Mouse (Mus musculus) spleen, adult 12 weeks (tissue): ENCODE data around the gene Hist1h2ad.
"Not testable (repeated sequence)": the region's sequence is repeated elsewhere in the genome, so short reads cannot be mapped to it uniquely, and the experiment has no call there.

Experiments used
- DNase-seq: peaks from one replicate; pipeline ENCODE4 v3.0.0; 2022; ENCODE audit warnings: low spot score

Gene Hist1h2ad

GRCm38 (mm10) chr13:23585442-23586098, 11.4 kb downstream of the Hist1h2ad start:
- peak; percentile 76 for DNase-seq

DNA sequence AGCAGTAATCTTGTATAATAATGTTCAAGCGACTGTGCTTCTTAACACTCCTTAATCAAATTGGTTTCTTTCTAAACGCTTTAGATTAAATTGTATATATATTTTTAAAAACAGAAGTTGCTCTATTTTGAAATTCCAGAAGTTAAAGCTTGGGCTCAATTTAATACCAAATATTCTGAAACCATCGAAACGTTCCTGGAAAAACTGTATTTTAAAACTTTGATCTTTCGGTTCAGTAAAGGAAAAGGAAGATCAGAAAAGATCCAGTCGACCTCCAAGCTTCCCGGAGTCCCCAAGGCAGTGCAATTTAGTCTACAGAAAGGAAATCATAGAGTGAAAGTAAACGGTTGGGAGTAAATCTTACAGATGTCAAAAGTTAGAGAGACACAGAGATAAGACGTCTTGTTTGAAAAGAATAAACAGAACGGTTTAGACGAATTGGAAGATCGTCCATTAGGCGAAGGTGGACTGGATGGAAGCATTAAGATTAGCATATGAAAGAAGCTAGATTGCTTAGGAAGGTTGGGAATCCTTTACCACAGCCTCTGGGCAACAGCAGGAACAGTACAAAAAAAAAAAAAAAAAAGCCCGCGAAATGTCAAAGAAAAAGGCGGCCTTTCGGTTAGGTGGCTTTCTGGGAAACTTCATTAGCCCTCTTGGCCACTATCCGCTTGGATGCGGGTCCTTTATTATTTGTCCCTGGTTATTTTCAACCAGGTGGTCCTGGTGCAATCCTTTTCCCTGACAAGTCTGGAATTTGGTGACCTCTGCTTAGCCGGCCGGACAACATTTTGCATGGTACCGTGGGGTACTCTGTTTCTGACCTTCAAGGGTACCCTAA, 12.1 kb downstream of the Hist1h2ad start:
- DNase-seq, result no peak

DNA sequence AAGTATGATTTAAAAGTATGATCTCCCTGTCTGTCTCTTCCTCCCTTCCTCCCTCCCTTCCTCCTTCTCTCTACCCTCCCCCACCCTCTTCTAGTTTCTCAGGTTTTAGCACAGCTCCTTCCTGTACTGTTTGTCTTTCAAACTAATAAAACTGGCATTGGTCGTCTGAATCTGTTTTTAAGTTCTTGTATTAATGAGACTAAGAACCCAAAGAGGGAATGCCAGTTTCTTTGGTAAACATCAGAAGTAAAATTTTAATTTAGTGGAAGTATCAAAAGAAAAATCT, 12.7 kb downstream of the Hist1h2ad start:
- DNase-seq, result no peak

DNA sequence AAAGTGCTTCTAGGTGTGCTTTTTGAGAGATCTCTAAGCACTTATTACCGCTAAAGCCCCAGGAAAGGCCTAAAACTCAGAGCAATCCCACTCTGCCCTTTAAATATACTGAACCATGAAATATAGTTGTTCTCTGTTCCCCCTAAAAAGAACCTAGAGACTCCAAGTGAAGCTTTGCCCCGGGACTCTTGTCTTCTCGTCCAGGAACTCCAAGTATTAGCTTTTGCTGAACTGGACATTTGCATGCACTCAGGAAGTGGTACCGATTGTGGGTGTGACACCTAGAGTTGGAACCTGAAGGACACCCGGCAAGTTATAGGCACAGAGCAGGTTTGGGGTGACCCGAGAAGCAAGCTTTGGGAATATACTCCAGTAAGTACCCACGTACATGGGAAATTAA, 17.0 kb downstream of the Hist1h2ad start:
- DNase-seq, result no peak

DNA sequence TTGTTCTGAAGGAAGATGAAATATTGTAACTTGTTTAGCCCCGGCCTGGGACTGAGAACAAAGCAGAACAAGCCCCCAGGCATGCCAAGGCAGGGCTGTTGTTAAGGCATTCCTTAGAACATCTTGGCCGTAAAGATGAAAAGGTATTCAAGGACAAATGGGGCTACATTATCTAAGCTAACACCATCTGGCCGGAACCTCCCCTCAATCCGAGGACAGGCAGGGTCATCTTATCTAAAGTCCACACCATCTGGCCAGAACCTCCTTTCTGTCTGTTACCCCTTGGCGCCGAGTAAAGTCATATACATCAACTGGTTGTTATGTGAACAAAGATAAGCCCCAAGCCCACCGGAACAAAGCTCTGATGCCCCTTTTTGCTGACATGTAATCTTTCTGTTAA, 17.7 kb downstream of the Hist1h2ad start:
- DNase-seq, result not testable (repeated sequence)

GRCm38 (mm10) chr13:23592614-23593013, 18.4 kb downstream of the Hist1h2ad start:
- DNase-seq, result no peak

- no peak for DNase-seq
Measured at GRCm38 (mm10) chr13:23593051-23593770, 19.0 kb downstream of the Hist1h2ad start.

GRCm38 (mm10) chr13:23595185-23595584, 21.0 kb downstream of the Hist1h2ad start:
- DNase-seq, result no peak

DNA sequence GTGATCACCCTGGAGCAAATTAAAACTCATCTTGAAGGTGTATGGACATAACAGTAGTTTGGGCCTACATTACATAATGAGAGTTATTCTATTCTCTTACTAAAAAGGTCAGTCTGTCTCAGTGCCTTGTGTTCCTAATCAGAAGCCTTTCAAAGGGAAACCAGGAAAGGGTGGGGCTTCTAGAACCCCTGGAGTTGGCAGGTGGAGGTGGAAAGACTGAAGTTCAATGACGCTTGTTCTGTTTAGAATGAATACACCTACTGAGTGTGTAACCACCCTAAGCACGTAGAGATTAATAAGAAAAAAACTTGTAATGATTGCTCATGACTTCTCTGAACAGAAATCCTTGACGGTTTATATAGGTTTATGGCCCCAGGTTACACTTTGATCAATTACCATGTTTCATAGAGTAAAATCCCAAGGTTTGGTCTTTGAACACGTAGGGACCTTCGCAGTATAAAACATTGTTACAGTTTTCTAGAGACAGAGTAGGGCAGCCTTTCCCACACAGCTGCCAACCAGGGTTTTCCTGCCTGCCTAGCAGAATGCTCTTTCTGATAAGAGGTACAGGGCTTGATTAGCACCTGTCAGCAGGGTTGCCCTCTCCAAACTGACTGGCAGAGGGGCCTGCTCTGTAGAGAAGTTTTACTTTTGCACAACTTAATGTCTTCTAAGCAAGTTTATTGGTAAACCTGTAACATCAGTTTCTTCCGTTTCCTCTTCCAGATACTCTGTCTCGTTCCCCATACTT, 21.6 kb downstream of the Hist1h2ad start:
- DNase-seq, result no peak

- DNase-seq, result peak; percentile 77
Measured at GRCm38 (mm10) chr13:23597957-23598356, 23.8 kb downstream of the Hist1h2ad start.

GRCm38 (mm10) chr13:23603182-23603699, 29.1 kb downstream of the Hist1h2ad start:
- no peak for DNase-seq

DNA sequence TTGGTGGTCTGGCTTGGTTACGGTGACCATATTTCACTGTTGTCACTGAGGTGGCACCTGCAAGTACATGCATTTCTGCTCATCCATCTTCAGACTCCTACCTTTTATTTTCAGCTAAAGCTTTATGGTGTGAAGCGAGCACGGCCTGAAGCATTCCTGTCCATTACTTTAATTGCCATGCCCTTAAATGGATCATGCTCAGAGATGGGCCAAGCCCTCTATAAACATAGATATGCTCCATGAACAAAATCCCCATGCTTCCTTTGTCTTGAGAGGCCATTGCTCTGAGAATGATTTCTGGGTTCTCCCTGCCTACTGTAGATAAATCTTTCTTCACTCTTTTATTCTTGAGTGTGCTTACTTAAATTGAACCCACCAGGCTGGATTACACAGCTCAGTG, 30.3 kb downstream of the Hist1h2ad start:
- DNase-seq, result no peak

- DNase-seq, result no peak
Measured at GRCm38 (mm10) chr13:23605052-23605451, 30.9 kb downstream of the Hist1h2ad start.

GRCm38 (mm10) chr13:23609209-23609608, 35.0 kb downstream of the Hist1h2ad start:
- DNase-seq, result peak; percentile 23

DNA sequence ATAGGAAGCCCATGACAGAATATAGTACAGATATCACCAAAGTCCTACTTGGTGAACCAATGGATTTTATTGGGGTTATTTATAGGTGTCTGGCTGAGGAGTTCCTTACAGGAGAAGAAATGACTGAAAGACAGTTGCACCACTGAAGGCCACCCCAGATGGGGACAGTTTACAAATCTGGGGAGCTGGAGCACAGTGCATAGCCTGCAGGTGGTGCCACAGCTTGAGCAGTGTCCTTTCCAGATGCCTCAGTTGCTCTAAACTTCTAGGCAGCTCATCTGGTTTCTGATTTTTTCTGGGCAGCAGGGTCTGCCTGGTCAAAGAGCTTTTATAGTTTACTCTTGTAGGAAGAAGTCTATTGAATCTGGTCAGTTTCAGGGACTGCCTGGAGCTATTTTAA, 35.7 kb downstream of the Hist1h2ad start:
- DNase-seq, result no peak

DNA sequence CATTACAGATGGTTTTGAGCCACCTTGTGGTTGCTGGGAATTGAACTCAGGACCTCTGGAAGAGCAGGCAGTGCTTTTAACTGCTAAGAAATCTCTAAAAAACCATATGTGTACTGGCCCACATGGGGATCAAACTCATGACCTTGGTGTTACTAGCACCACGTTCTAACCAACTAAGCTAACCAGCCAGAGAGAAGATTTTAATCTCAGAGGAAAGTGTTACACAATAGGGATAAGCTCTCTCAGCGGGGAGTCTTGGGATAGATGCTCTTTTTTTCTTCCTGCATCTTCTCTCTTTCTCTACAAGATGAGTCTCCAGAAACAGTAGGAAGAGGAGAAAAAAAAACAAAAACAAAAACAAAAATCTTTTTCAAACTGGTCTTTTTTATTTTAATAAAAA, 36.2 kb downstream of the Hist1h2ad start:
- no peak for DNase-seq

- DNase-seq, result no peak
Measured at GRCm38 (mm10) chr13:23611638-23612037, 37.5 kb downstream of the Hist1h2ad start.

- no peak for DNase-seq
Measured at GRCm38 (mm10) chr13:23620056-23620732, 46.0 kb downstream of the Hist1h2ad start.

DNA sequence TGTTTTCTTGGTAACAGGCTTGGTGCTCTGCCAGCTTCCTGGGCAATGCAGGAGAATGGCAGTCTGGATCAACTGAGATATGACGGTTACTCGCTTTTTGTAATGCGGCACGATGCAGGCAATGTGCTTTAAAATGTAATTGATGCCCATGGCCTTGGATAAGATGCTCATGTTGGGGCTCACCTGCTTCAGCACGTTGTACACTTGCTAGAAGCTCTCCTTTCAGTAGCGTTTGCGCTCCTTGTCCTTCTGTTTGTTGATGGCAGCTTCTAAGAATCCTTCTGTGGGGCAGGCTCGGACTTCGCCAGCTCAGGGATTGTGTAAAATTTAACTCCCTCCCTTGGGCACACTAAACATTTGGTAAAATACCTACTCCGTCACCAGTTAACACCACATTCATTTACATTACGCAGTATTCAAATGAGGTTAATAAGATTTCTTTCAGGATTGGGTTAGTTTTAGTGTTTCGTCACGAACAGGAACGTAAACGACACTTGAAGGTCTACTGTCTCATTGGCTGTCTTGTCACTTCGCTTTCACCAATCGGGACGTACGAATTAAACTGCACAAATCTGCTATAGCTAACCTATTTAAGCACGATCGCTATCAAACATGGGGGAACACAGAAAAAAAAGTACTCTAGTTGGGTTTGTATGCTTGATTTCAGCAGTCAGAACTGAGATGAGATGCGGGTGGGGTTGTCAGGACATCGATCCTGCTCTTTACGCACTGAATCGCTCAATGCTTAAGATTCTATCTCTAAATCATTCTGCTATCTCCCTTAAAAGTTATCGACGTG, 46.8 kb downstream of the Hist1h2ad start, which contains the start of gene Hist1h2be:
TSS of gene Hist1h2be (minus strand) at position 392 of the 799 bp plus-strand sequence.
- peak; percentile 71 for DNase-seq

GRCm38 (mm10) chr13:23621532-23622174, 47.5 kb downstream of the Hist1h2ad start:
- peak; percentile 77 for DNase-seq
